Mouse (Mus musculus): Measurements from ENCODE around the gene Rps3a1.
"Not testable (repeated sequence)": the region's sequence is repeated elsewhere in the genome, so short reads cannot be mapped to it uniquely, and the experiment has no call there.

GRCm38 (mm10) chr3:86104433-86104832, 38.1 kb downstream of the Rps3a1 start:
- not testable (repeated sequence) for TF ChIP-seq CTCF (IDR thresholded peaks at IDR 0.05; ENCODE audit: low read depth, low read length); POLR2A (IDR thresholded peaks at IDR 0.05; ENCODE audit: extremely low read depth, insufficient read depth, low read length)

Measured in liver, adult 2 months (tissue).